Mouse (Mus musculus): ENCODE data around the gene Mmp19. TPM values are rescaled to one million over a fixed set of nuclear protein-coding genes. Genes with fewer than 3 reads are reported as not detected.
"Not testable (repeated sequence)": the region's sequence is repeated elsewhere in the genome, so short reads cannot be mapped to it uniquely, and the experiment has no call there.

The Mmp19 gene
- polyA plus RNA-seq, 1 experiment from 2014 or later: 1.0 TPM

- H3K36me3 ChIP-seq: peaks cover 31% of the 10 kb centered on the region
- not testable (repeated sequence) for ATAC-seq (ENCODE audit: insufficient number of reproducible peaks, insufficient read depth, low FRiP score, low TSS enrichment, low read depth); H3K27ac ChIP-seq; H3K27me3 ChIP-seq; H3K9ac ChIP-seq; H3K9me3 ChIP-seq
- H3K4me1 ChIP-seq: peaks cover 18% of the 10 kb centered on the region
- H3K4me3 ChIP-seq: peak overlapping the region; percentile 94
- H3K4me2 ChIP-seq: peak overlapping the region; percentile 85
- 80% methylated on average over 4 of the region's 4 CpGs for WGBS
Measured at GRCm38 (mm10) chr10:128823087-128823486, 32.4 kb downstream of the Mmp19 start.

GRCm38 (mm10) chr10:128823821-128824220, 33.1 kb downstream of the Mmp19 start:
- WGBS: 96% methylated on average over 9 of the region's 9 CpGs
- ATAC-seq (ENCODE audit: insufficient number of reproducible peaks, insufficient read depth, low FRiP score, low TSS enrichment, low read depth): no peak
- H3K4me3 ChIP-seq: no peak overlapping the region
- peaks cover 18% of the 10 kb centered on the region for H3K4me1 ChIP-seq
- no peak overlapping the region for H3K9ac ChIP-seq
- H3K36me3 ChIP-seq: peaks cover 27% of the 10 kb centered on the region
- H3K27me3 ChIP-seq: no peaks in the 10 kb centered on the region
- H3K27ac ChIP-seq: no peak overlapping the region
- no peak overlapping the region for H3K4me2 ChIP-seq
- H3K9me3 ChIP-seq: no peaks in the 10 kb centered on the region

DNA sequence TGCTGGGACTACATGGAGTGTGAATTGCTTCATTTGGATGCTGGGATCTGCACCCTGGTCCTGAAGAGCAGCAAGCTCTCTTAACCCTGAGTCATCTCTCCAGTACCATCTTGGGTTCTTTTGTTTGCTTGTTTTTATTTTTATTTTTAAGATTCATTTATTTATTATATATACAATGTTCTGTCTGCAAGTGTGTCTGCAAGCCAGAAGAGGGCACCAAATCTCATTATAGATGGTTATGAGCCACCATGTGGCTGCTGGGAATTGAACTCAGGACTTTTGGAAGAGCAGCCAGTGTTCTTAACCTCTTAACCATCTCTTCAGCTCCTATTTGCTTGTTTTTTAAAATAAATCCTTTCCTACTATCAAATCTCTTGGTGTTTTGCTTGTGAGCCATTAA, 46.7 kb downstream of the Mmp19 start:
- Histone ChIP-seq H3K27ac (no peak overlapping the region), H3K9me3 (no peaks in the 10 kb centered on the region), H3K27me3 (no peaks in the 10 kb centered on the region), H3K4me1 (no peaks in the 10 kb centered on the region), H3K4me3 (no peak overlapping the region), H3K36me3 (peaks cover 85% of the 10 kb centered on the region), H3K4me2 (no peak overlapping the region), H3K9ac (no peak overlapping the region)
- no peak for ATAC-seq (ENCODE audit: insufficient number of reproducible peaks, insufficient read depth, low FRiP score, low TSS enrichment, low read depth)

- no peak overlapping the region for H3K4me3 ChIP-seq
- H3K36me3 ChIP-seq: peaks cover 78% of the 10 kb centered on the region
- H3K4me1 ChIP-seq: no peaks in the 10 kb centered on the region
- no peaks in the 10 kb centered on the region for H3K27me3 ChIP-seq
- H3K9me3 ChIP-seq: no peaks in the 10 kb centered on the region
- no peak for ATAC-seq (ENCODE audit: insufficient number of reproducible peaks, insufficient read depth, low FRiP score, low TSS enrichment, low read depth)
- no peak overlapping the region for H3K4me2 ChIP-seq
- no peak overlapping the region for H3K27ac ChIP-seq
- H3K9ac ChIP-seq: no peak overlapping the region
Measured at GRCm38 (mm10) chr10:128839434-128839833, 48.7 kb downstream of the Mmp19 start.

- no peak for ATAC-seq (ENCODE audit: insufficient number of reproducible peaks, insufficient read depth, low FRiP score, low TSS enrichment, low read depth)
- Histone ChIP-seq H3K9me3 (no peaks in the 10 kb centered on the region), H3K9ac (no peak overlapping the region), H3K27me3 (no peaks in the 10 kb centered on the region), H3K27ac (no peak overlapping the region), H3K4me1 (no peaks in the 10 kb centered on the region), H3K36me3 (peaks cover 75% of the 10 kb centered on the region), H3K4me3 (no peak overlapping the region), H3K4me2 (no peak overlapping the region)
Measured at GRCm38 (mm10) chr10:128840612-128841011, 49.9 kb downstream of the Mmp19 start.

- Histone ChIP-seq H3K9ac (no peak overlapping the region), H3K4me1 (no peaks in the 10 kb centered on the region), H3K4me3 (no peak overlapping the region), H3K27ac (no peak overlapping the region), H3K9me3 (no peaks in the 10 kb centered on the region), H3K4me2 (no peak overlapping the region), H3K27me3 (no peaks in the 10 kb centered on the region), H3K36me3 (peaks cover 72% of the 10 kb centered on the region)
- no peak for ATAC-seq (ENCODE audit: insufficient number of reproducible peaks, insufficient read depth, low FRiP score, low TSS enrichment, low read depth)
- 94% methylated on average over 5 of the region's 5 CpGs for WGBS
Measured at GRCm38 (mm10) chr10:128843260-128843659, 52.5 kb downstream of the Mmp19 start.

DNA sequence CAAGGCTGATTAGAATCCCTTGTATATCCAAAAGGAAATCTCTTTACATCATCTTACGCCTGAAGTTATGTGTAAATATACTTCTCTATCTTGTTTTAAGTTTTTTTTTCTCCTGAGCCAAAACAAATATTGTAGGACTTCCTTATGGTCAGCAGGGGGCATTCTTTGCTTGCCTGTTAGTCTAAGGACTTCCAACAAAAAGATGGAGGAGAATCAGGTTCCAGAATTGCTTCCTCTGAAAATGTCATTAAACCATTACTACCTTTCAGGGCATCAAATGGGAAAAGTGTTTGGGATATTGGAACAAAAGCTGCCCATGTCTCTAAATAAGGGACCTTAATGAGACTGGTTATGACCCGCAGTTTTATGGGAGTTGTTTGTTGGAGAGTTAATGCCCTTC, 54.8 kb downstream of the Mmp19 start:
- WGBS: 76% methylated on average over 2 of the region's 2 CpGs
- Histone ChIP-seq H3K36me3 (peaks cover 69% of the 10 kb centered on the region), H3K9ac (no peak overlapping the region), H3K9me3 (no peaks in the 10 kb centered on the region), H3K4me1 (no peaks in the 10 kb centered on the region), H3K27ac (no peak overlapping the region), H3K4me3 (no peak overlapping the region), H3K27me3 (no peaks in the 10 kb centered on the region), H3K4me2 (no peak overlapping the region)
- ATAC-seq (ENCODE audit: insufficient number of reproducible peaks, insufficient read depth, low FRiP score, low TSS enrichment, low read depth): no peak

DNA sequence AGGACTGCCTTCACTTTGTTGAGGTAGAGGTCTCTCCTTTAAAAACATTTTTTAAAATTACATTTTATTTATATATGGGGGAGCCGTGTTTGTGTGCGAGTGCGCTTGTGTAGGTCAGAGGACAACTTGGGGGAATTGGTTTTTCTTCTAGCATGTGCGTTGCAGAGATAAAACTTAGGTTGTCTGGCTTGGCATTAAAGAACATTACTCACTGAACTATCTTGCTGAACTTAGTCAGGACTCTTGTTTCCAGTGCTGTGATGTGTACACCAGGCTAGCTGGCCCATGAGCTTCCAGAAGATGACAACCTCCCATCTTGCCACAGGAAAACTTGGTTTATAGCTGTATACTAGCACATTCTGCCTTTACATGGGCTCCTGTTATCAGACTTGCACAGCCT, 56.0 kb downstream of the Mmp19 start:
- H3K27me3 ChIP-seq: no peaks in the 10 kb centered on the region
- H3K4me1 ChIP-seq: no peaks in the 10 kb centered on the region
- peaks cover 63% of the 10 kb centered on the region for H3K36me3 ChIP-seq
- no peak for ATAC-seq (ENCODE audit: insufficient number of reproducible peaks, insufficient read depth, low FRiP score, low TSS enrichment, low read depth)
- H3K4me3 ChIP-seq: no peak overlapping the region
- 98% methylated on average over 4 of the region's 4 CpGs for WGBS
- no peak overlapping the region for H3K4me2 ChIP-seq
- H3K9ac ChIP-seq: no peak overlapping the region
- no peak overlapping the region for H3K27ac ChIP-seq
- no peaks in the 10 kb centered on the region for H3K9me3 ChIP-seq

DNA sequence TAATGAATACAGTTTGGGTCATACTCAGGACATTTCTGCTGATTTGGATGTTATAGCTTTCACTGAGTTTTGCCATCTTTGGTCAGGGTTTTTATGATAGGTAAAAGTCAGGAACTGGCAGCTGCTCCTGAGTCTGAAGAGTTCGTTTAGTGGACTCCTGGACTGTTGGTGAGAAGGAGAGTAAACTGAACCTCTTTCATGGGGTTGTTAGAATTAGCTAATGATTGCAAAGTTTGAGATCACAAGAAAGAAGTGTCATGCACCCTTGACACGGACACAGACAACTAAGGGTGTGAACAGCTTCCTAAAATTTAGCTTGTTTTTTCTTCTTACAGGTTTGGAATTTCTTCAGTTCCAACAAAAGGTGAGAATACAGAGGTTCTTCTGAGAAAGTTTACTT, 57.7 kb downstream of the Mmp19 start:
- WGBS: 75% methylated on average over 2 of the region's 2 CpGs
- ATAC-seq (ENCODE audit: insufficient number of reproducible peaks, insufficient read depth, low FRiP score, low TSS enrichment, low read depth): no peak
- H3K4me2 ChIP-seq: no peak overlapping the region
- H3K4me1 ChIP-seq: no peaks in the 10 kb centered on the region
- no peaks in the 10 kb centered on the region for H3K9me3 ChIP-seq
- H3K4me3 ChIP-seq: no peak overlapping the region
- H3K9ac ChIP-seq: no peak overlapping the region
- H3K36me3 ChIP-seq: peaks cover 52% of the 10 kb centered on the region
- no peak overlapping the region for H3K27ac ChIP-seq
- no peaks in the 10 kb centered on the region for H3K27me3 ChIP-seq

DNA sequence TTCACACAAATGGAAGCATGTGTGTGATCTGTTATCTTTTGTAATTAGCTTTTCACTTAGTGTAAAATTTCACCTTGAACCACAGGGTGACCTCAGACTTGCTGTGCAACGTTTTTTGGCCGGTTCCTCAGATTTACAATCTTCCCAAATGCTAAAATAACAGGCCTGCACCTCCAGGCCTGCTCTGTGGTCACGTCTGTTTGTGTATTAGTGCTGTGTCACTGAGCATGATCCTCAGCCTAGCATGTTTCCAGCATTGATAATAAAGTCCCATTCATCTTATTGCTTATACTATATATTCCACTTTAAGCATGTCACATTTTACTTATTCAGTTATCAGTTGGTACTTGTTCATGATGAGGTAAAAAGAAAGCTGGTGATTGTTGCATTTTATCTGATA, 59.6 kb downstream of the Mmp19 start:
- H3K36me3 ChIP-seq: peaks cover 51% of the 10 kb centered on the region
- no peaks in the 10 kb centered on the region for H3K9me3 ChIP-seq
- no peak overlapping the region for H3K4me3 ChIP-seq
- 71% methylated on average over 3 of the region's 3 CpGs for WGBS
- no peaks in the 10 kb centered on the region for H3K27me3 ChIP-seq
- no peak for ATAC-seq (ENCODE audit: insufficient number of reproducible peaks, insufficient read depth, low FRiP score, low TSS enrichment, low read depth)
- no peak overlapping the region for H3K27ac ChIP-seq
- H3K9ac ChIP-seq: no peak overlapping the region
- no peak overlapping the region for H3K4me2 ChIP-seq
- H3K4me1 ChIP-seq: no peaks in the 10 kb centered on the region

Other genes starting within 250 kb of the Mmp19 start
- 13.5 and 15.5 TPM in 2 replicates for gene Zc3h10, start 243.1 kb upstream of the Mmp19 start, polyA plus RNA-seq (2015; fragmentation: Nextera tagmentation; extraction: Ambion mirVana)
- gene Rpl41, start 241.6 kb upstream of the Mmp19 start, polyA plus RNA-seq (2015; fragmentation: Nextera tagmentation; extraction: Ambion mirVana): 4,323 and 4,329 TPM in 2 replicates
- gene Pa2g4, start 224.9 kb upstream of the Mmp19 start, polyA plus RNA-seq (2015; fragmentation: Nextera tagmentation; extraction: Ambion mirVana): 188 and 206 TPM in 2 replicates
- gene Erbb3, start 201.3 kb upstream of the Mmp19 start, polyA plus RNA-seq (2015; fragmentation: Nextera tagmentation; extraction: Ambion mirVana): 14.8 and 16.1 TPM in 2 replicates
- gene Rps26, start 164.2 kb upstream of the Mmp19 start, polyA plus RNA-seq (2015; fragmentation: Nextera tagmentation; extraction: Ambion mirVana): 893 and 949 TPM in 2 replicates
- gene Ikzf4, start 144.9 kb upstream of the Mmp19 start, polyA plus RNA-seq (2015; fragmentation: Nextera tagmentation; extraction: Ambion mirVana): 5.3 and 5.5 TPM in 2 replicates
- 18.9 and 21.8 TPM in 2 replicates for gene Suox, start 116.8 kb upstream of the Mmp19 start, polyA plus RNA-seq (2015; fragmentation: Nextera tagmentation; extraction: Ambion mirVana)
- 82.6 and 84.1 TPM in 2 replicates for gene Rab5b, start 94.6 kb upstream of the Mmp19 start, polyA plus RNA-seq (2015; fragmentation: Nextera tagmentation; extraction: Ambion mirVana)
- gene Pmel, start 86.7 kb upstream of the Mmp19 start, polyA plus RNA-seq (2015; fragmentation: Nextera tagmentation; extraction: Ambion mirVana): 8.2 and 8.3 TPM in 2 replicates
- gene Cdk2, start 85.9 kb upstream of the Mmp19 start, polyA plus RNA-seq (2015; fragmentation: Nextera tagmentation; extraction: Ambion mirVana): 120 and 127 TPM in 2 replicates
- gene Dgka, start 46.1 kb upstream of the Mmp19 start, polyA plus RNA-seq (2015; fragmentation: Nextera tagmentation; extraction: Ambion mirVana): 16.3 and 16.8 TPM in 2 replicates
- 43.2 and 47.9 TPM in 2 replicates for gene Pym1, start 43.0 kb upstream of the Mmp19 start, polyA plus RNA-seq (2015; fragmentation: Nextera tagmentation; extraction: Ambion mirVana)
- gene Dnajc14, start 13.2 kb downstream of the Mmp19 start, polyA plus RNA-seq (2015; fragmentation: Nextera tagmentation; extraction: Ambion mirVana): 58.8 and 60.4 TPM in 2 replicates
- 25.5 and 26.0 TPM in 2 replicates for gene Tmem198b, start 13.5 kb downstream of the Mmp19 start, polyA plus RNA-seq (2015; fragmentation: Nextera tagmentation; extraction: Ambion mirVana)
- gene Sarnp, start 26.4 kb downstream of the Mmp19 start, polyA plus RNA-seq (2015; fragmentation: Nextera tagmentation; extraction: Ambion mirVana): 252 and 265 TPM in 2 replicates
- 35.2 and 41.2 TPM in 2 replicates for gene Ormdl2, start 30.7 kb downstream of the Mmp19 start, polyA plus RNA-seq (2015; fragmentation: Nextera tagmentation; extraction: Ambion mirVana)
- 7.0 and 8.3 TPM in 2 replicates for gene Gdf11, start 100.8 kb downstream of the Mmp19 start, polyA plus RNA-seq (2015; fragmentation: Nextera tagmentation; extraction: Ambion mirVana)
- gene Cd63, start 110.1 kb downstream of the Mmp19 start, polyA plus RNA-seq (2015; fragmentation: Nextera tagmentation; extraction: Ambion mirVana): 663 and 674 TPM in 2 replicates
- 12.7 and 16.4 TPM in 2 replicates for gene Rdh5, start 132.0 kb downstream of the Mmp19 start, polyA plus RNA-seq (2015; fragmentation: Nextera tagmentation; extraction: Ambion mirVana)
- gene Bloc1s1, start 133.1 kb downstream of the Mmp19 start, polyA plus RNA-seq (2015; fragmentation: Nextera tagmentation; extraction: Ambion mirVana): 206 and 216 TPM in 2 replicates
- 1.2 and 2.0 TPM in 2 replicates for gene Itga7, start 142.9 kb downstream of the Mmp19 start, polyA plus RNA-seq (2015; fragmentation: Nextera tagmentation; extraction: Ambion mirVana)
- 0.22 TPM in 1 of 2 replicates, not detected in the other for gene Mettl7b, start 170.1 kb downstream of the Mmp19 start, polyA plus RNA-seq (2015; fragmentation: Nextera tagmentation; extraction: Ambion mirVana)
- not detected in 2 replicates for gene Olfr9, start 198.5 kb downstream of the Mmp19 start, polyA plus RNA-seq (2015; fragmentation: Nextera tagmentation; extraction: Ambion mirVana)
- not detected in 2 replicates for gene Olfr763, start 219.9 kb downstream of the Mmp19 start, polyA plus RNA-seq (2015; fragmentation: Nextera tagmentation; extraction: Ambion mirVana)
- not detected in 2 replicates for gene Olfr764-ps1, start 249.0 kb downstream of the Mmp19 start, polyA plus RNA-seq (2015; fragmentation: Nextera tagmentation; extraction: Ambion mirVana)

Measured in embryonic facial prominence, embryonic 13.5 days (tissue).